Mouse (Mus musculus): Measurements from ENCODE around the gene Sars2. TPM values are rescaled to one million over a fixed set of nuclear protein-coding genes. Genes with fewer than 3 reads are reported as not detected.

Sars2 gene
- 63.2 and 63.9 TPM in 2 replicates for polyA plus RNA-seq (2012; rRNA removed)

DNA sequence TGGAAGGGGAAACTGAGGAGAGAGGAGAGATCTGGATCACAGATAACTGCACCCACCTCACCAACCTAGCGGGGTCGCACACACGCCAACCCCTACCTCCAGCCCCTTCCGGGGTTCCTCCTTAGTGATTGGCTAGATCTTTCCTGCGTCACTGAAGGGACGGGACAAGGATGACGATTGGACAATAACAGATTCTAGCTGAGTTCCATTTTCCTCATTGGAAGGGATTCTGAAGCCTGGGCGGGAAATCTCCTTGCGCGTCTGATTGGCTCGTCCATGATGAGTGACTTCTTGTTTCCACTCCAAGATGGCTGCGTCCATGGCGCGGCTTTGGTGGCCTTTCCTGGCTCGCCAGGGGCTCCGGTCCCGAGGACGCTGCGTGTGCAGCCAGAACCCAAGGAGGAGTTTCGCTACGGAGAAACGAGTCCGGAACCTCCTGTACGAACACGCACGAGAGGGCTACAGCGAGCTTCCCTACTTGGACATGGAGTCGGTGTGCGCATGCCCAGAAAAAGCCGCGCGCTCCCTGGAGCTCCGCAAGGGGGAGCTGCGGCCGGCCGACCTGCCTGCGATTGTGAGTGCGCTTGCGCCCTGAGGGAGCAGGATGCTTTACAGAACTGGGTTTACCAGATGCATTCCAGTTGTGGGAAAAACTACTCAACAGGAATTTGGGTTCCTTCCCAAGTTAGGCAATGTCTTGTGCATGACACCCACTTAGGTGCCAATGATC, at the start of gene Sars2, which contains the start of gene Mrps12:
Sars2 (plus strand) TSS at position 284 of the 730 bp plus-strand sequence.
Mrps12 (minus strand) TSS at position 112 of the 730 bp plus-strand sequence.
- DNase-seq, result peak; percentile 93
- peaks cover 5% of the 10 kb centered on the region for H3K4me1 ChIP-seq (replicated peaks; ENCODE audit: control insufficient read depth, insufficient read depth, low read length)
- H3K36me3 ChIP-seq (ENCODE audit: control insufficient read depth, insufficient read depth, low read length), result no peaks in the 10 kb centered on the region
- H3K27ac ChIP-seq (ENCODE audit: control insufficient read depth, insufficient read depth, low read length), result peak within 1 kb of the TSS; percentile 48; the same call in 1 of the 2 replicates
- H3K27me3 ChIP-seq (ENCODE audit: control insufficient read depth, insufficient read depth, low read length), result no peaks in the 10 kb centered on the region
- peak within 1 kb of the TSS; percentile 64 for H3K4me3 ChIP-seq (ENCODE audit: control insufficient read depth, insufficient read depth, low read length)
- WGBS, result under 1% methylated on average over 39 of the region's 39 CpGs
- TF ChIP-seq CTCF (IDR thresholded peaks at IDR 0.05; ENCODE audit: borderline replicate concordance, control insufficient read depth, extremely low read depth, insufficient read depth, low read length, poor library complexity), result peak; percentile 92
- peak; percentile 57 for TF ChIP-seq POLR2A (IDR thresholded peaks at IDR 0.05; ENCODE audit: control insufficient read depth, extremely low read depth, insufficient read depth, low read length, poor library complexity)

DNA sequence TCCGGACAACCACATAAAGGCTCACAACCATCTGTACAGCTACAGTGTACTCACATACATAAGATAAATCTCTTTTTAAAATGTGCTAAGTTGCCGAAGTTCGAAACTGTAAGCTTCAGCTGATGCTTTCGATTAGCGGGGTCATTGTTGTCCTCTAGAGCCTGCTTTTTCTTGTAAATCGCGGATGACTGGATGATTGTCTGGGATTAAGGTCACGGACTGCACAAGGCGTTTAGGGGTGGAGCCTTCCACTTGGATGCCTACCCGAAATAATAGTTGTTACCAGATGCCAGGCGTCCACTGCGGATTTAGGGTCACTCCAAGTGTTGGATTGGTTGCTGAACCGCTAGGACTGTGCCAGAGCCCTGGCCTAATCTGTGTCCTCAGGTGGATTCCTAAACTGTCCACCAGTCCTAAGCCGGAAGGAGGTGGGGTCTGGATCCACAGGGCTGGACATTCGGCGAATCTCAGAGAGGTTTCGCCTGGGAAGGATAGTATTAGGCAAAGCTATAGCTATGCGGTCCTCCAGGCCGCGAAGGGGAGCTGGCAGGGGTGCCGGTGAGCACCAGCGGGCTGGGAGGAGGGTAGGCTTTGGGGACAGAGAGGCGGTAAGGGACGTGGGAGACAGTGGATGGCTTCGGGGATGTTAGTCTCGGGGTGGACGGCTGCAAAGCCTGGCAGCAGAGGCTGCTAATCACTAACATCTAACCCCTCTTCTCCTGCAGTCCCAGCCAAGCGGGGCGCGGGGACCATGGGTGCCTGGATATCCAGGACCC, 49.1 kb upstream of the Sars2 start, which contains the start of gene Fbxo27:
Fbxo27 (plus strand) TSS at position 305 of the 776 bp plus-strand sequence.
- Histone ChIP-seq H3K27me3 (ENCODE audit: control insufficient read depth, insufficient read depth, low read length) (no peaks in the 10 kb centered on the region), H3K4me3 (ENCODE audit: control insufficient read depth, insufficient read depth, low read length) (peak within 1 kb of the TSS; percentile 40), H3K27ac (ENCODE audit: control insufficient read depth, insufficient read depth, low read length) (no peak within 1 kb of the TSS), H3K4me1 (replicated peaks; ENCODE audit: control insufficient read depth, insufficient read depth, low read length) (peaks cover 16% of the 10 kb centered on the region), H3K36me3 (ENCODE audit: control insufficient read depth, insufficient read depth, low read length) (no peaks in the 10 kb centered on the region)
- whole genome bisulfite sequencing, result 65% methylated on average over 30 of the region's 30 CpGs
- TF ChIP-seq POLR2A (IDR thresholded peaks at IDR 0.05; ENCODE audit: control insufficient read depth, extremely low read depth, insufficient read depth, low read length, poor library complexity), result no peak
- TF ChIP-seq CTCF (IDR thresholded peaks at IDR 0.05; ENCODE audit: borderline replicate concordance, control insufficient read depth, extremely low read depth, insufficient read depth, low read length, poor library complexity), result no peak
- no peak for DNase-seq

- WGBS, result 5% methylated on average over 38 of the region's 38 CpGs
- Histone ChIP-seq H3K36me3 (ENCODE audit: control insufficient read depth, insufficient read depth, low read length) (no peaks in the 10 kb centered on the region), H3K27me3 (ENCODE audit: control insufficient read depth, insufficient read depth, low read length) (no peaks in the 10 kb centered on the region), H3K4me1 (replicated peaks; ENCODE audit: control insufficient read depth, insufficient read depth, low read length) (peaks cover 16% of the 10 kb centered on the region), H3K4me3 (ENCODE audit: control insufficient read depth, insufficient read depth, low read length) (peak overlapping the region; percentile 40), H3K27ac (ENCODE audit: control insufficient read depth, insufficient read depth, low read length) (no peak overlapping the region)
- TF ChIP-seq CTCF (IDR thresholded peaks at IDR 0.05; ENCODE audit: borderline replicate concordance, control insufficient read depth, extremely low read depth, insufficient read depth, low read length, poor library complexity) (peak; percentile 16; the same call in 1 of the 2 replicates), POLR2A (IDR thresholded peaks at IDR 0.05; ENCODE audit: control insufficient read depth, extremely low read depth, insufficient read depth, low read length, poor library complexity) (no peak)
- DNase-seq, result peak; percentile 87
These were observed 48.3 kb upstream of the Sars2 start for GRCm38 (mm10) chr7:28693321-28693966.

GRCm38 (mm10) chr7:28694423-28694822, 47.4 kb upstream of the Sars2 start:
- no peaks in the 10 kb centered on the region for H3K36me3 ChIP-seq (ENCODE audit: control insufficient read depth, insufficient read depth, low read length)
- H3K27ac ChIP-seq (ENCODE audit: control insufficient read depth, insufficient read depth, low read length), result no peak overlapping the region
- H3K4me1 ChIP-seq (replicated peaks; ENCODE audit: control insufficient read depth, insufficient read depth, low read length), result peaks cover 16% of the 10 kb centered on the region
- no peak for DNase-seq
- TF ChIP-seq CTCF (IDR thresholded peaks at IDR 0.05; ENCODE audit: borderline replicate concordance, control insufficient read depth, extremely low read depth, insufficient read depth, low read length, poor library complexity), result no peak
- no peak for TF ChIP-seq POLR2A (IDR thresholded peaks at IDR 0.05; ENCODE audit: control insufficient read depth, extremely low read depth, insufficient read depth, low read length, poor library complexity)
- H3K27me3 ChIP-seq (ENCODE audit: control insufficient read depth, insufficient read depth, low read length), result no peaks in the 10 kb centered on the region
- 25% methylated on average over 14 of the region's 14 CpGs for WGBS
- H3K4me3 ChIP-seq (ENCODE audit: control insufficient read depth, insufficient read depth, low read length), result no peak overlapping the region

DNA sequence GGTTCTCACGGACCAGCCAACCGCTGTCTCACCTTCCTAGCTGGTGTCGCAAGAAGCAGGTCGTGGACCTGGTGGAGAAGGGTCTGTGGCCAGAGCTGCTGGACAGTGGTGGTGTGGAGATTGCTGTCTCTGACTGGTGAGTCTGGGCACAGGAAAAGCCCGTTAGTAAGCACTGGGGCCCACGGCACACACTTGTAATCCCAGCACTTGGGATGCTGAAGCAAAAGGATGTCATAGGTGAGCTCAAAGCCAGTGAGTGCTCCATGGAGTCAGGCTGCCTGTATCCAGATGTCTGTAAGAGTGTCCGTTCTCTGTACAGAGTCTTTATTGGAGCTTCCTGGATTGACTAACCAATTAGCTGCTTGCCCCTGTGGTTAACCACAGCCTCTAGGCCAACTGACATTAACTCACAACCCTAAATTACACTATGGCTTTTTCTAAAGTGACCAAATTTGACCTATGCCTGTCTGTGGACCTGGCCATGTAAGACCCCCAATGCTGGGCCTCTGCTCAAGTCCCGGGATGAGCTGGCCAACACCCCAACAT, 46.8 kb upstream of the Sars2 start:
- WGBS, result 61% methylated on average over 8 of the region's 8 CpGs
- H3K4me1 ChIP-seq (replicated peaks; ENCODE audit: control insufficient read depth, insufficient read depth, low read length), result peaks cover 16% of the 10 kb centered on the region
- DNase-seq, result no peak
- no peak for TF ChIP-seq CTCF (IDR thresholded peaks at IDR 0.05; ENCODE audit: borderline replicate concordance, control insufficient read depth, extremely low read depth, insufficient read depth, low read length, poor library complexity)
- no peak for TF ChIP-seq POLR2A (IDR thresholded peaks at IDR 0.05; ENCODE audit: control insufficient read depth, extremely low read depth, insufficient read depth, low read length, poor library complexity)
- no peaks in the 10 kb centered on the region for H3K36me3 ChIP-seq (ENCODE audit: control insufficient read depth, insufficient read depth, low read length)
- no peaks in the 10 kb centered on the region for H3K27me3 ChIP-seq (ENCODE audit: control insufficient read depth, insufficient read depth, low read length)
- no peak overlapping the region for H3K27ac ChIP-seq (ENCODE audit: control insufficient read depth, insufficient read depth, low read length)
- no peak overlapping the region for H3K4me3 ChIP-seq (ENCODE audit: control insufficient read depth, insufficient read depth, low read length)

GRCm38 (mm10) chr7:28697277-28697676, 44.5 kb upstream of the Sars2 start:
- TF ChIP-seq POLR2A (IDR thresholded peaks at IDR 0.05; ENCODE audit: control insufficient read depth, extremely low read depth, insufficient read depth, low read length, poor library complexity) (no peak), CTCF (IDR thresholded peaks at IDR 0.05; ENCODE audit: borderline replicate concordance, control insufficient read depth, extremely low read depth, insufficient read depth, low read length, poor library complexity) (no peak)
- no peak for DNase-seq
- peaks cover 16% of the 10 kb centered on the region for H3K4me1 ChIP-seq (replicated peaks; ENCODE audit: control insufficient read depth, insufficient read depth, low read length)
- 96% methylated on average over 11 of the region's 11 CpGs for WGBS
- H3K27ac ChIP-seq (ENCODE audit: control insufficient read depth, insufficient read depth, low read length), result no peak overlapping the region
- H3K36me3 ChIP-seq (ENCODE audit: control insufficient read depth, insufficient read depth, low read length), result no peaks in the 10 kb centered on the region
- no peaks in the 10 kb centered on the region for H3K27me3 ChIP-seq (ENCODE audit: control insufficient read depth, insufficient read depth, low read length)
- H3K4me3 ChIP-seq (ENCODE audit: control insufficient read depth, insufficient read depth, low read length), result no peak overlapping the region

Measured in thymus, adult 2 months (tissue).